Comparison of ENCODE assay signal across 8 mouse cellular contexts in genomic region chr14:121035663-121036473, GRCm38 (mm10). TPM values are rescaled to one million over a fixed set of nuclear protein-coding genes. Genes with fewer than 3 reads are reported as not detected.
DNase-seq lines count a peak whose midpoint lies in the region; ATAC-seq and TF ChIP-seq lines count a peak whose summit lies in the region.

No protein-coding gene starts in this region.

- WGBS in forebrain, embryonic 11.5 days = under 1% methylated on average over 69 of the region's 100 CpGs

- H3K4me3 ChIP-seq in ES-Bruce4 (ENCODE audit: low read depth, low read length) = peak overlapping the region; percentile 70
- peak overlapping the region; percentile 84 for H3K4me3 ChIP-seq in forebrain, embryonic 11.5 days (ENCODE audit: low read depth, low read length)

- H3K9ac ChIP-seq in ES-Bruce4 (ENCODE audit: low read depth, poor library complexity, severe bottlenecking) = peak overlapping the region; percentile 94
- peak overlapping the region; percentile 94 for H3K9ac ChIP-seq in forebrain, embryonic 11.5 days (ENCODE audit: low read length)

- H3K36me3 ChIP-seq in ES-Bruce4 (ENCODE audit: control insufficient read depth, insufficient read depth, low read length, poor library complexity, severe bottlenecking) = no peaks in the 10 kb centered on the region
- no peaks in the 10 kb centered on the region for H3K36me3 ChIP-seq in forebrain, embryonic 11.5 days (ENCODE audit: control insufficient read depth, insufficient read depth, low read length)

- peak; percentile 85 for ATAC-seq in forebrain, embryonic 11.5 days (replicated peaks; ENCODE audit: low FRiP score)
- no peak for ATAC-seq in erythroid progenitor cell, adult 5-6 weeks (replicated peaks; ENCODE audit: low FRiP score, poor library complexity, severe bottlenecking)

- no peaks in the 10 kb centered on the region for H3K4me1 ChIP-seq in ES-Bruce4 (ENCODE audit: control insufficient read depth, insufficient read depth, low read length)
- peaks cover 13% of the 10 kb centered on the region for H3K4me1 ChIP-seq in forebrain, embryonic 11.5 days (replicated peaks; ENCODE audit: control insufficient read depth, insufficient read depth, low read length)

- peaks cover 12% of the 10 kb centered on the region; the same call in 1 of the 2 replicates for H3K27me3 ChIP-seq in ES-Bruce4 (ENCODE audit: control insufficient read depth, insufficient read depth, low read length, poor library complexity, severe bottlenecking)
- H3K27me3 ChIP-seq in forebrain, embryonic 11.5 days (ENCODE audit: control insufficient read depth, insufficient read depth, low read length) = peaks cover 11% of the 10 kb centered on the region

- H3K4me2 ChIP-seq in forebrain, embryonic 11.5 days (ENCODE audit: low read depth, low read length, severe bottlenecking) = peak overlapping the region; percentile 94

- DNase-seq in adrenal gland, postnatal 36 days = peak; percentile 66 to 75
- peak; percentile 80 for DNase-seq in forebrain, embryonic 11.5 days (ENCODE audit: low spot score)
- peak; percentile 36 for DNase-seq in heart, postnatal 25 days (ENCODE audit: low spot score)
- DNase-seq in kidney, postnatal 4 days = peak; percentile 85 to 90
- DNase-seq in lung, postnatal 14 days = peak; percentile 75
- peak; percentile 79 for DNase-seq in retina, postnatal 1 day

- intact Hi-C loops in heart, postnatal 25 days (cut with DNase I) = loop anchor here (2.0 to 10.0 kb wide), 6 partner anchors 76 to 419 kb away; partner anchors contain the start of gene Ipo5

- no peak for TF ChIP-seq CTCF in ES-Bruce4 (IDR thresholded peaks at IDR 0.05; ENCODE audit: low read depth, low read length)

- no peak for TF ChIP-seq POLR2A in ES-Bruce4 (IDR thresholded peaks at IDR 0.05; ENCODE audit: insufficient read depth, low read length)

- no peak for TF ChIP-seq EP300 in ES-Bruce4 (IDR thresholded peaks at IDR 0.05; ENCODE audit: insufficient read depth, low read depth, low read length)

- H3K27ac ChIP-seq in ES-Bruce4 (ENCODE audit: insufficient read depth, low read length) = no peak overlapping the region
- H3K27ac ChIP-seq in forebrain, embryonic 11.5 days (ENCODE audit: low read depth, low read length) = peak overlapping the region; percentile 51

- no peaks in the 10 kb centered on the region for H3K9me3 ChIP-seq in ES-Bruce4 (replicated peaks; ENCODE audit: control insufficient read depth, insufficient read depth, low read length, poor library complexity, severe bottlenecking)
- H3K9me3 ChIP-seq in forebrain, embryonic 11.5 days (ENCODE audit: control insufficient read depth, low read length) = no peaks in the 10 kb centered on the region

RNA-seq across cellular contexts. Expression of gene Farp1, which starts 0.9 kb away (rescaled TPM):
- polyA plus RNA-seq in ES-Bruce4 (2011; ENCODE audit: insufficient read depth, insufficient read length, low read depth, missing spikeins) = 29.2 and 30.0 TPM in 2 replicates
- total RNA-seq in adrenal gland, postnatal 36 days (2021) = 10 to 100 TPM; 17.2 to 25.1 TPM
- 32.0 and 33.8 TPM in 2 replicates for polyA plus RNA-seq in forebrain, embryonic 11.5 days (2014; fragmentation: Nextera tagmentation; extraction: Ambion mirVana)
- 10 to 100 TPM; 10.7 to 12.0 TPM for total RNA-seq in heart, postnatal 25 days (2021)
- not detected in 2 replicates for total RNA-seq in erythroid progenitor cell, adult 5-6 weeks (2015; ENCODE audit: low replicate concordance)
- 0.13 TPM in 1 of 2 replicates, not detected in the other for total RNA-seq in erythroid progenitor cell, adult 5-6 weeks (2017; ENCODE audit: low replicate concordance)

Comparison
In these comparisons a context has a peak if more than half of its experiments do, and no peak if none do; other contexts are left out.
1. DNase-seq: peak in every context shown above with its lines; median percentile 88 in kidney, postnatal 4 days; 80 in forebrain, embryonic 11.5 days; 79 in retina, postnatal 1 day; 75 in lung, postnatal 14 days; 70 in adrenal gland, postnatal 36 days; 36 in heart, postnatal 25 days.
2. RNA of gene Farp1, which starts 0.9 kb away (total RNA-seq): 17.2 to 25.1 TPM in adrenal gland, postnatal 36 days and 10.7 to 12.0 TPM in heart, postnatal 25 days; 0.13 TPM in erythroid progenitor cell, adult 5-6 weeks; every median in the first group is over 10 times any median in the second.